Mouse (Mus musculus) C2C12 (cell line): ENCODE data around the gene Casz1. TPM values are rescaled to one million over a fixed set of nuclear protein-coding genes. Genes with fewer than 3 reads are reported as not detected.

ENCODE experiments used
- H3K27me3 ChIP-seq: one replicate; pipeline ENCODE4 v1.6.1; 2011; ENCODE audit not compliant: control insufficient read depth, insufficient read depth, insufficient read length
- H3K36me3 ChIP-seq: one replicate; pipeline ENCODE4 v1.6.1; 2011; ENCODE audit not compliant: control insufficient read depth, insufficient read depth
- H3K4me3 ChIP-seq: one replicate; pipeline ENCODE4 v1.5.1; 2011; ENCODE audit warnings: mild to moderate bottlenecking, control low read depth; ENCODE audit not compliant: poor library complexity, insufficient read depth, severe bottlenecking
- H3K79me2 ChIP-seq: one replicate; pipeline ENCODE4 v1.6.1; 2011; ENCODE audit not compliant: control insufficient read depth, insufficient read depth
- H3K79me3 ChIP-seq: one replicate; pipeline ENCODE4 v1.6.1; 2011; ENCODE audit warnings: low read depth, control low read depth
- H3ac ChIP-seq: one replicate; pipeline ENCODE3; 2011; ENCODE audit warnings: low read depth; ENCODE audit not compliant: control insufficient read depth, insufficient read length
- CEBPB ChIP-seq: IDR thresholded peaks from one replicate; pipeline ENCODE4 v1.6.1; 2011; ENCODE audit warnings: low read depth, mild to moderate bottlenecking, control low read depth, moderate library complexity
- CTCF ChIP-seq: IDR thresholded peaks from one replicate; pipeline ENCODE4 v1.5.1; 2011; ENCODE audit not compliant: control insufficient read depth, insufficient read depth, insufficient read length
- FOSL1 ChIP-seq: IDR thresholded peaks from one replicate; pipeline ENCODE4 v1.8.0; 2011; ENCODE audit warnings: mild to moderate bottlenecking, low read length; ENCODE audit not compliant: poor library complexity, insufficient read depth, severe bottlenecking
- MAX ChIP-seq: IDR thresholded peaks from one replicate; pipeline ENCODE4 v1.6.1; 2011; ENCODE audit warnings: mild to moderate bottlenecking, control low read depth
- MYOD1 ChIP-seq: IDR thresholded peaks from one replicate; pipeline ENCODE4 v1.6.1; 2011; ENCODE audit warnings: low read depth; ENCODE audit not compliant: control insufficient read depth, insufficient read length
- MYOG ChIP-seq: IDR thresholded peaks from one replicate; pipeline ENCODE4 v1.6.1; 2011; ENCODE audit not compliant: control insufficient read depth, insufficient read length; ENCODE audit errors: extremely low read depth
- USF1 ChIP-seq: IDR thresholded peaks from one replicate; pipeline ENCODE4 v1.6.1; 2011; ENCODE audit warnings: low read depth, mild to moderate bottlenecking, control low read depth, moderate library complexity
- polyA plus RNA-seq: library from polyadenylated mRNA; unstranded; fragments of >200 nt; fragmentation: generic; extraction: Trizol; gene quantifications from one replicate; pipeline ENCODE4 v1.2.1, GENCODE M21; 2012; ENCODE audit warnings: missing spikeins

The Casz1 gene
- polyA plus RNA-seq, 1 experiment, result 0.07 TPM

- H3K4me3 ChIP-seq, result no peak overlapping the region
- H3ac ChIP-seq, result no peak overlapping the region
- no peaks in the 10 kb centered on the region for H3K79me2 ChIP-seq
- TF ChIP-seq MAX, result no peak
- no peak for TF ChIP-seq CEBPB
- TF ChIP-seq MYOD1, result no peak
- no peak for TF ChIP-seq MYOG
- no peak for TF ChIP-seq FOSL1
- TF ChIP-seq USF1, result no peak
- no peak for TF ChIP-seq CTCF
- no peaks in the 10 kb centered on the region for H3K36me3 ChIP-seq
- no peaks in the 10 kb centered on the region for H3K79me3 ChIP-seq
- H3K27me3 ChIP-seq, result peaks cover 61% of the 10 kb centered on the region
Observed at GRCm38 (mm10) chr4:148858194-148858593, 54.0 kb downstream of the Casz1 start.

DNA sequence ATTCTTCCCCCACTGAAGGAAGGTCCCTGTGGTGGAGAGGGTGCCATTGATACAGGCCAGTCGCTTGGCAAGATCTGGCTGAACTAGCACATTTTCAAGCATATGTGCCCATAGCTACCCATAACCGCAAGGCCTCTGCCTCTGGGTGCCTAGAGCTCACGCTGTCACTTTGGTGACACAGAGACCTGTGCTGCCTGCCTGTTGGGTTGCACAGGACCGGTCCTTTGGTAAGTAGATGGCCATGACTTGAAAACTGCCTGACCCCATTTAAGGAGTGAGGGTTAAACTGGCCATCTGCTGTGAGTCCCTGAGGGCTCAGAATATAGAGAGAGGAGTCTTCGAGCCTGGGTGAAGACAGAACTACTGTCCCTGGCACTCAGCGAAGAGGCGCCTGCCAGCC, 55.2 kb downstream of the Casz1 start:
- H3K4me3 ChIP-seq, result no peak overlapping the region
- H3K27me3 ChIP-seq, result peaks cover 55% of the 10 kb centered on the region
- H3K36me3 ChIP-seq, result no peaks in the 10 kb centered on the region
- no peak overlapping the region for H3ac ChIP-seq
- TF ChIP-seq MAX, result no peak
- no peak for TF ChIP-seq USF1
- no peak for TF ChIP-seq MYOG
- no peak for TF ChIP-seq CEBPB
- no peak for TF ChIP-seq MYOD1
- TF ChIP-seq FOSL1, result no peak
- TF ChIP-seq CTCF, result no peak
- H3K79me3 ChIP-seq, result no peaks in the 10 kb centered on the region
- no peaks in the 10 kb centered on the region for H3K79me2 ChIP-seq

- H3K79me2 ChIP-seq, result no peaks in the 10 kb centered on the region
- H3K36me3 ChIP-seq, result no peaks in the 10 kb centered on the region
- no peaks in the 10 kb centered on the region for H3K79me3 ChIP-seq
- no peak for TF ChIP-seq FOSL1
- TF ChIP-seq MAX, result no peak
- no peak for TF ChIP-seq MYOD1
- TF ChIP-seq CTCF, result no peak
- TF ChIP-seq MYOG, result no peak
- no peak for TF ChIP-seq USF1
- no peak for TF ChIP-seq CEBPB
- no peak overlapping the region for H3K4me3 ChIP-seq
- H3K27me3 ChIP-seq, result peaks cover 52% of the 10 kb centered on the region
- no peak overlapping the region for H3ac ChIP-seq
Observed at GRCm38 (mm10) chr4:148859906-148860491, 55.8 kb downstream of the Casz1 start.

GRCm38 (mm10) chr4:148860636-148861035, 56.4 kb downstream of the Casz1 start:
- no peaks in the 10 kb centered on the region for H3K79me3 ChIP-seq
- H3K27me3 ChIP-seq, result peaks cover 48% of the 10 kb centered on the region
- no peak for TF ChIP-seq USF1
- TF ChIP-seq CTCF, result no peak
- no peak for TF ChIP-seq MAX
- TF ChIP-seq MYOG, result no peak
- TF ChIP-seq CEBPB, result no peak
- no peak for TF ChIP-seq FOSL1
- TF ChIP-seq MYOD1, result no peak
- no peaks in the 10 kb centered on the region for H3K36me3 ChIP-seq
- no peak overlapping the region for H3K4me3 ChIP-seq
- H3ac ChIP-seq, result no peak overlapping the region
- H3K79me2 ChIP-seq, result no peaks in the 10 kb centered on the region

DNA sequence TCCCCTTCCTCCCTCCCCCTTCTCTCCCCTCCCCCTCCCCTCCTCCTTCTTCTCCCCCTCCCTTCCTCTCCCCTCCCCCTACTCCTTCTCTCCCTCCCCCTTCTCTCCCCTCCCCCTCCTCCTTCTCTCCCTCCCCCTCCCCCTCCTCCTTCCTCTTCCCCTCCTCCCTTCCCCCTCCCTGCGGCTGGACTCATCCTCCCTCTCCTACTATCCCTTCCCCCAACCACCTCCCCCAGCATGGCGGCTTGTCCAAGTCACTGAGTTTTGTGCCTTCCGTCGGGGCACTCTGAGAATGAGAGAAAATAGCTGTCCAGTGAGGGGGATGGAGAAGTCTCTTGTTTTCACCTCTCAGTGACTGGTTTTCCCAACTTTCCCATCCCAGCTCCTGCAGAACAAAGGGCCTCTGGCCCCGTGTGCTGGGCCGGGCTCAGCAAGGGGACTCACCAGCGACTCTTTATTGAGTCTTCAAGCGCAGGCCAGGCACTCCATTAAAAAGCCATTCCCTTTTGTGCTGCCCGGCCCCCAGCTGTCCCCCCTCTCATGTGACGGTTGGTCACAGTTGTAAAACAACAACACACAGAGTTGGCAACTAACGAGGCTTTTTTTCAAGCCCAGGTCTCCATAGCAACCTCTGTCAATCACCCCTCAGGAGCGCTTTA, 62.7 kb downstream of the Casz1 start:
- no peaks in the 10 kb centered on the region for H3K36me3 ChIP-seq
- H3K4me3 ChIP-seq, result no peak overlapping the region
- no peak for TF ChIP-seq MYOG
- no peak for TF ChIP-seq MAX
- no peak for TF ChIP-seq CEBPB
- no peak for TF ChIP-seq MYOD1
- no peak for TF ChIP-seq FOSL1
- no peak for TF ChIP-seq USF1
- TF ChIP-seq CTCF, result no peak
- H3ac ChIP-seq, result no peak overlapping the region
- no peaks in the 10 kb centered on the region for H3K79me3 ChIP-seq
- no peaks in the 10 kb centered on the region for H3K27me3 ChIP-seq
- no peaks in the 10 kb centered on the region for H3K79me2 ChIP-seq
